Mouse (Mus musculus): ENCODE data around the gene Hspa12b.

The Hspa12b gene

GRCm38 (mm10) chr2:131129836-131130235, 2.8 kb downstream of the Hspa12b start:
- DNase-seq (ENCODE audit: low spot score) = no peak

- no peak for DNase-seq (ENCODE audit: low spot score)
These were observed 3.8 kb downstream of the Hspa12b start for GRCm38 (mm10) chr2:131130849-131131248.

GRCm38 (mm10) chr2:131132111-131132888, 5.2 kb downstream of the Hspa12b start:
- DNase-seq (ENCODE audit: low spot score) = no peak

- DNase-seq (ENCODE audit: low spot score) = no peak
These were observed 6.0 kb downstream of the Hspa12b start, which contains the start of gene Gm11037 for GRCm38 (mm10) chr2:131132930-131133547. Gm11037 (plus strand) TSS chr2:131133497.

- no peak for DNase-seq (ENCODE audit: low spot score)
These were observed 7.3 kb downstream of the Hspa12b start for GRCm38 (mm10) chr2:131134381-131134780.

GRCm38 (mm10) chr2:131134826-131135400, 7.8 kb downstream of the Hspa12b start:
- DNase-seq (ENCODE audit: low spot score) = no peak

GRCm38 (mm10) chr2:131135521-131136139, 8.6 kb downstream of the Hspa12b start:
- no peak for DNase-seq (ENCODE audit: low spot score)

- no peak for DNase-seq (ENCODE audit: low spot score)
These were observed 11.2 kb downstream of the Hspa12b start for GRCm38 (mm10) chr2:131138296-131138695.

- DNase-seq (ENCODE audit: low spot score) = no peak
These were observed 11.7 kb downstream of the Hspa12b start for GRCm38 (mm10) chr2:131138760-131139159.

GRCm38 (mm10) chr2:131139287-131139686, 12.2 kb downstream of the Hspa12b start:
- DNase-seq (ENCODE audit: low spot score) = no peak

- no peak for DNase-seq (ENCODE audit: low spot score)
These were observed 12.9 kb downstream of the Hspa12b start for GRCm38 (mm10) chr2:131139886-131140532.

GRCm38 (mm10) chr2:131140533-131140905, 13.4 kb downstream of the Hspa12b start:
- DNase-seq (ENCODE audit: low spot score) = no peak

GRCm38 (mm10) chr2:131141336-131141986, 14.4 kb downstream of the Hspa12b start:
- DNase-seq (ENCODE audit: low spot score) = no peak

GRCm38 (mm10) chr2:131142592-131142991, 15.5 kb downstream of the Hspa12b start:
- DNase-seq (ENCODE audit: low spot score) = peak; percentile 32

- DNase-seq (ENCODE audit: low spot score) = no peak
These were observed 16.1 kb downstream of the Hspa12b start for GRCm38 (mm10) chr2:131143007-131143780.

GRCm38 (mm10) chr2:131145121-131145520, 18.0 kb downstream of the Hspa12b start:
- DNase-seq (ENCODE audit: low spot score) = no peak

- no peak for DNase-seq (ENCODE audit: low spot score)
These were observed 18.5 kb downstream of the Hspa12b start for GRCm38 (mm10) chr2:131145536-131145935.

- no peak for DNase-seq (ENCODE audit: low spot score)
These were observed 19.3 kb downstream of the Hspa12b start for GRCm38 (mm10) chr2:131146193-131147042.

- no peak for DNase-seq (ENCODE audit: low spot score)
These were observed 19.9 kb downstream of the Hspa12b start for GRCm38 (mm10) chr2:131147043-131147365.
